ENCODE assay signal across 21 mouse cellular contexts in the genomic region with DNA sequence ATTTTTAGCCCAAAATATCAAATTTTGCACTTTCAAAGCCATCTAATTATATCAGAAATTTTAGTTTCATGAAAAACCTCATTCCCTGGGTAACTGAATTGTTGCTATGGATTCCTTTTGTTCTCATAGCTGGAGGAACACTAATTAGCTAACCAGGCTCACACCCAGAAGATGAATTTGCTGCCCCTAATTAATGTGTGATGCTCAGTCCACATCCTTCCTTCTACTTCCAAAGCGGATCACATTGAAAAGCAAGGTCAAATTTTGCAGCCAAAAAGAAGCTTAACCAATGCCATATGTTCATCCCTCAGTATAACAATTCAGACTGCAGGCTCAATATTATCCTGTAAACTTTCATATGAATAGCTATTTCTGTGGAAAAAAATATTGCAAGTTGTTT. TPM values are rescaled to one million over a fixed set of nuclear protein-coding genes. Genes with fewer than 3 reads are reported as not detected.
DNase-seq lines count a peak whose midpoint lies in the region; ATAC-seq and TF ChIP-seq lines count a peak whose summit lies in the region.
"Had no signal": no experiment of that assay in that cellular context is flagged by ENCODE, and none has a peak within 500 bp of the region (broad histone marks: within the 10 kb centered on the region; RNA-seq: fewer than 3 reads in every experiment).

No protein-coding gene starts in this region.

- DNase-seq in hindbrain, postnatal 0 days (ENCODE audit: low spot score): peak; percentile 21
- no peak for DNase-seq in hindbrain, embryonic 10.5 days (ENCODE audit: low spot score)
- DNase-seq in retina, postnatal 1 day: peak; percentile 59
- DNase-seq in retina, embryonic 14.5 days (ENCODE audit: low spot score): no peak
- no peak for DNase-seq in frontal cortex, postnatal 25 days (ENCODE audit: low spot score in 2 of 2)
- no peak for DNase-seq in left cerebral cortex, postnatal 36 days (ENCODE audit: low spot score in 2 of 2)
- DNase-seq: adrenal gland, postnatal 25 days; cerebellum, postnatal 36 days; kidney, adult 9 months; liver, embryonic 13.5 days; lung, embryonic 14.5 days; lung, postnatal 36 days; right cerebral cortex, postnatal 14 days; thymus, postnatal 36 days had no signal

- H3K4me3 ChIP-seq in hindbrain, postnatal 0 days (ENCODE audit: low read length): no peak overlapping the region
- H3K4me3 ChIP-seq in hindbrain, embryonic 10.5 days: no peak overlapping the region
- H3K4me3 ChIP-seq in forebrain, embryonic 12.5 days (replicated peaks): no peak overlapping the region
- no peak overlapping the region for H3K4me3 ChIP-seq in liver, embryonic 12.5 days
- H3K4me3 ChIP-seq: heart, embryonic 10.5 days; hindbrain, embryonic 12.5 days; intestine, embryonic 15.5 days; liver, embryonic 13.5 days; neural tube, embryonic 13.5 days had no signal

- no peak for TF ChIP-seq CTCF in hindbrain, postnatal 0 days (IDR thresholded peaks at IDR 0.05; ENCODE audit: low read depth)

- intact Hi-C loops in left cerebral cortex, postnatal 36 days (cut with DNase I): no loop called here

- no peaks in the 10 kb centered on the region for H3K4me1 ChIP-seq in hindbrain, postnatal 0 days (ENCODE audit: insufficient read depth, low read length)
- H3K4me1 ChIP-seq in hindbrain, embryonic 10.5 days (replicated peaks): peaks cover 15% of the 10 kb centered on the region
- H3K4me1 ChIP-seq in forebrain, embryonic 12.5 days: peaks cover 7% of the 10 kb centered on the region; the same call in 1 of the 2 replicates
- H3K4me1 ChIP-seq in liver, embryonic 12.5 days: no peaks in the 10 kb centered on the region
- H3K4me1 ChIP-seq: heart, embryonic 10.5 days; hindbrain, embryonic 12.5 days; intestine, embryonic 15.5 days; liver, embryonic 13.5 days; neural tube, embryonic 13.5 days had no signal

- H3K9me3 ChIP-seq in hindbrain, postnatal 0 days (ENCODE audit: low read length): no peaks in the 10 kb centered on the region
- H3K9me3 ChIP-seq in hindbrain, embryonic 10.5 days: no peaks in the 10 kb centered on the region
- no peaks in the 10 kb centered on the region for H3K9me3 ChIP-seq in forebrain, embryonic 12.5 days
- H3K9me3 ChIP-seq in liver, embryonic 12.5 days (replicated peaks): no peaks in the 10 kb centered on the region
- H3K9me3 ChIP-seq: G1E; heart, embryonic 10.5 days; hindbrain, embryonic 12.5 days; intestine, embryonic 15.5 days; liver, embryonic 13.5 days; neural tube, embryonic 13.5 days had no signal

- H3K27me3 ChIP-seq in hindbrain, postnatal 0 days (ENCODE audit: insufficient read depth, low read length): no peaks in the 10 kb centered on the region
- no peaks in the 10 kb centered on the region for H3K27me3 ChIP-seq in hindbrain, embryonic 10.5 days (ENCODE audit: insufficient read depth, poor library complexity, severe bottlenecking)
- H3K27me3 ChIP-seq in forebrain, embryonic 12.5 days: no peaks in the 10 kb centered on the region
- no peaks in the 10 kb centered on the region for H3K27me3 ChIP-seq in liver, embryonic 12.5 days (replicated peaks)
- H3K27me3 ChIP-seq: hindbrain, embryonic 12.5 days; intestine, embryonic 15.5 days; liver, embryonic 13.5 days; neural tube, embryonic 13.5 days had no signal

- ATAC-seq in hindbrain, postnatal 0 days: 0 out of 2 replicates have a peak, but pooled peaks have one; percentile 64
- peak; percentile 71; the same call in 1 of the 2 replicates for ATAC-seq in forebrain, embryonic 12.5 days (ENCODE audit: low FRiP score)
- ATAC-seq in liver, embryonic 12.5 days: no peak
- ATAC-seq: intestine, embryonic 15.5 days had no signal

- H3K27ac ChIP-seq in hindbrain, postnatal 0 days: no peak overlapping the region
- no peak overlapping the region; the same call in 1 of the 2 replicates for H3K27ac ChIP-seq in hindbrain, embryonic 10.5 days
- no peak overlapping the region for H3K27ac ChIP-seq in forebrain, embryonic 12.5 days
- no peak overlapping the region for H3K27ac ChIP-seq in liver, embryonic 12.5 days
- H3K27ac ChIP-seq: heart, embryonic 10.5 days; hindbrain, embryonic 12.5 days; intestine, embryonic 15.5 days; liver, embryonic 13.5 days; neural tube, embryonic 13.5 days had no signal

- WGBS in hindbrain, postnatal 0 days: 34% methylated on average over 1 of the region's 1 CpGs
- WGBS in hindbrain, embryonic 10.5 days: 68% methylated on average over 1 of the region's 1 CpGs
- 26% methylated on average over 1 of the region's 1 CpGs for WGBS in forebrain, embryonic 12.5 days
- 63% methylated on average over 1 of the region's 1 CpGs for WGBS in liver, embryonic 12.5 days (ENCODE audit: insufficient replicate concordance)

- no peak overlapping the region for H3K4me2 ChIP-seq in hindbrain, postnatal 0 days (ENCODE audit: low read depth, low read length)
- H3K4me2 ChIP-seq in forebrain, embryonic 12.5 days: no peak overlapping the region
- H3K4me2 ChIP-seq in liver, embryonic 12.5 days: no peak overlapping the region
- H3K4me2 ChIP-seq: hindbrain, embryonic 12.5 days; intestine, embryonic 15.5 days; liver, embryonic 13.5 days; lung, embryonic 14.5 days; neural tube, embryonic 13.5 days had no signal

- H3K36me3 ChIP-seq in hindbrain, postnatal 0 days (ENCODE audit: insufficient read depth, low read length): no peaks in the 10 kb centered on the region
- H3K36me3 ChIP-seq in hindbrain, embryonic 10.5 days: no peaks in the 10 kb centered on the region
- no peaks in the 10 kb centered on the region for H3K36me3 ChIP-seq in forebrain, embryonic 12.5 days (replicated peaks)
- H3K36me3 ChIP-seq in liver, embryonic 12.5 days: no peaks in the 10 kb centered on the region
- H3K36me3 ChIP-seq: G1E; heart, embryonic 10.5 days; hindbrain, embryonic 12.5 days; intestine, embryonic 15.5 days; liver, embryonic 13.5 days; neural tube, embryonic 13.5 days had no signal

- H3K9ac ChIP-seq in hindbrain, postnatal 0 days (replicated peaks; ENCODE audit: low read length): no peak overlapping the region
- H3K9ac ChIP-seq in forebrain, embryonic 12.5 days: no peak overlapping the region
- no peak overlapping the region for H3K9ac ChIP-seq in liver, embryonic 12.5 days
- H3K9ac ChIP-seq: hindbrain, embryonic 12.5 days; intestine, embryonic 15.5 days; liver, embryonic 13.5 days; lung, embryonic 14.5 days; neural tube, embryonic 13.5 days had no signal

RNA-seq across cellular contexts. Expression of gene Me3, which starts 45.7 kb away (rescaled TPM):
- 23.6 and 38.1 TPM in 2 replicates for total RNA-seq in hindbrain, postnatal 0 days (2014; rRNA removed)
- polyA plus RNA-seq in hindbrain, postnatal 0 days (2015; fragmentation: Nextera tagmentation; extraction: Ambion mirVana): 28.0 and 30.1 TPM in 2 replicates
- polyA plus RNA-seq in hindbrain, embryonic 10.5 days (2016; fragmentation: Nextera tagmentation; extraction: Ambion mirVana): 1.4 and 3.3 TPM in 2 replicates
- polyA plus RNA-seq in forebrain, embryonic 12.5 days (2016; fragmentation: Nextera tagmentation; extraction: Ambion mirVana): 0.97 and 1.2 TPM in 2 replicates
- total RNA-seq in left cerebral cortex, postnatal 36 days (2021): 100 to 1,000 TPM; 103 TPM
- 0.12 and 0.17 TPM in 2 replicates for polyA plus RNA-seq in liver, embryonic 12.5 days (2016; fragmentation: Nextera tagmentation; extraction: Ambion mirVana)
- polyA plus RNA-seq: G1E had no signal

Comparison
In these comparisons a context has a peak if more than half of its experiments do, and no peak if none do; other contexts are left out.
1. DNase-seq: peak in hindbrain, postnatal 0 days (single experiment) and retina, postnatal 1 day (single experiment); none in hindbrain, embryonic 10.5 days (single experiment), retina, embryonic 14.5 days (single experiment), frontal cortex, postnatal 25 days (0 of 2) and left cerebral cortex, postnatal 36 days (0 of 2).